Mouse (Mus musculus) liver, embryonic 16.5 days (tissue): Measurements from ENCODE around the gene Etl4. TPM values are rescaled to one million over a fixed set of nuclear protein-coding genes. Genes with fewer than 3 reads are reported as not detected.

ENCODE experiments used
- ATAC-seq: fragments of 200-750 bp; cut with Nextera tagmentation; 2 replicates; pipeline ENCODE4 v1.8.0; 2017; ENCODE audit warnings: low read depth, mild to moderate bottlenecking, moderate number of reproducible peaks, moderate library complexity
- H3K27ac ChIP-seq: fragments of 300-500 bp; sonication (generic); 2 replicates; pipeline ENCODE4 v1.5.1; 2014; ENCODE audit warnings: mild to moderate bottlenecking, low read length
- H3K27me3 ChIP-seq: fragments of 300-500 bp; sonication (generic); 2 replicates; pipeline ENCODE4 v1.6.1; 2014; ENCODE audit warnings: low read depth, low read length, mixed read lengths; ENCODE audit not compliant: control insufficient read depth, insufficient read depth
- H3K36me3 ChIP-seq: fragments of 300-500 bp; sonication (generic); 2 replicates; pipeline ENCODE4 v1.6.1; 2014; ENCODE audit warnings: mild to moderate bottlenecking; ENCODE audit not compliant: control insufficient read depth, insufficient read depth
- H3K4me1 ChIP-seq: fragments of 300-500 bp; sonication (generic); 2 replicates; pipeline ENCODE4 v1.6.1; 2014; ENCODE audit warnings: low read depth, low read length, mixed read lengths; ENCODE audit not compliant: control insufficient read depth
- H3K4me2 ChIP-seq: fragments of 300-500 bp; sonication (generic); 2 replicates; pipeline ENCODE4 v1.6.1; 2014; ENCODE audit warnings: low read depth, low read length, mixed read lengths
- H3K4me3 ChIP-seq: fragments of 300-500 bp; sonication (generic); 2 replicates; pipeline ENCODE4 v1.5.1; 2014; ENCODE audit warnings: low read depth, mild to moderate bottlenecking, low read length
- H3K9ac ChIP-seq: fragments of 300-500 bp; sonication (generic); 2 replicates; pipeline ENCODE4 v1.6.1; 2014; ENCODE audit warnings: low read depth, low read length
- H3K9me3 ChIP-seq: fragments of 300-500 bp; sonication (generic); replicated peaks from 2 replicates; pipeline ENCODE4 v1.6.1; 2016; ENCODE audit warnings: low read length; ENCODE audit not compliant: control insufficient read depth
- WGBS: fragments of 180-500 bp; shearing (Covaris S2); extraction: QIAGEN DNeasy Blood & Tissue Kit; methylation state at CpG from one replicate; pipeline ENCODE4 v1.1.7; 2014; ENCODE audit not compliant: insufficient replicate concordance; 5-methylcytosine and 5-hydroxymethylcytosine counted together
- polyA plus RNA-seq: library from polyadenylated mRNA; unstranded; fragments of >200 nt; fragmentation: Nextera tagmentation; extraction: Ambion mirVana; gene quantifications from 2 replicates; pipeline ENCODE4 v1.2.1, GENCODE M21; 2015

The Etl4 gene
- polyA plus RNA-seq, 1 experiment from 2014 or later, result 3.4 TPM

GRCm38 (mm10) chr2:20753282-20754110 is 843.9 kb downstream of the Etl4 start:
- no peaks in the 10 kb centered on the region for H3K9me3 ChIP-seq
- ATAC-seq, result no peak
- 52% methylated on average over 8 of the region's 8 CpGs for WGBS
- H3K36me3 ChIP-seq, result no peaks in the 10 kb centered on the region
- H3K27me3 ChIP-seq, result no peaks in the 10 kb centered on the region
- H3K4me2 ChIP-seq, result no peak overlapping the region
- H3K4me1 ChIP-seq, result no peaks in the 10 kb centered on the region
- H3K27ac ChIP-seq, result no peak overlapping the region
- no peak overlapping the region for H3K4me3 ChIP-seq
- no peak overlapping the region for H3K9ac ChIP-seq

- WGBS, result 15% methylated on average over 3 of the region's 3 CpGs
- H3K9me3 ChIP-seq, result no peaks in the 10 kb centered on the region
- no peak overlapping the region for H3K9ac ChIP-seq
- H3K36me3 ChIP-seq, result no peaks in the 10 kb centered on the region
- H3K27me3 ChIP-seq, result no peaks in the 10 kb centered on the region
- no peaks in the 10 kb centered on the region for H3K4me1 ChIP-seq
- H3K4me2 ChIP-seq, result no peak overlapping the region
- H3K27ac ChIP-seq, result no peak overlapping the region
- ATAC-seq, result no peak
- H3K4me3 ChIP-seq, result no peak overlapping the region
Observed at GRCm38 (mm10) chr2:20756964-20757363, 847.4 kb downstream of the Etl4 start.

- Histone ChIP-seq H3K4me3 (no peak overlapping the region), H3K4me2 (no peak overlapping the region), H3K36me3 (no peaks in the 10 kb centered on the region), H3K4me1 (no peaks in the 10 kb centered on the region), H3K27ac (no peak overlapping the region), H3K9ac (no peak overlapping the region), H3K9me3 (no peaks in the 10 kb centered on the region), H3K27me3 (no peaks in the 10 kb centered on the region)
- 55% methylated on average over 7 of the region's 7 CpGs for WGBS
- ATAC-seq, result no peak
Observed at GRCm38 (mm10) chr2:20759045-20759662, 849.6 kb downstream of the Etl4 start.

GRCm38 (mm10) chr2:20761320-20761719 is 851.7 kb downstream of the Etl4 start:
- H3K9me3 ChIP-seq, result no peaks in the 10 kb centered on the region
- H3K4me3 ChIP-seq, result no peak overlapping the region
- H3K27ac ChIP-seq, result no peak overlapping the region
- no peak overlapping the region for H3K9ac ChIP-seq
- no peak overlapping the region for H3K4me2 ChIP-seq
- H3K36me3 ChIP-seq, result no peaks in the 10 kb centered on the region
- H3K4me1 ChIP-seq, result no peaks in the 10 kb centered on the region
- no peak for ATAC-seq
- WGBS, result 60% methylated on average over 5 of the region's 5 CpGs
- H3K27me3 ChIP-seq, result no peaks in the 10 kb centered on the region

GRCm38 (mm10) chr2:20761751-20762150 is 852.2 kb downstream of the Etl4 start:
- no peak overlapping the region for H3K9ac ChIP-seq
- ATAC-seq, result no peak
- H3K36me3 ChIP-seq, result no peaks in the 10 kb centered on the region
- 59% methylated on average over 3 of the region's 3 CpGs for WGBS
- H3K4me2 ChIP-seq, result no peak overlapping the region
- H3K4me3 ChIP-seq, result no peak overlapping the region
- no peak overlapping the region for H3K27ac ChIP-seq
- H3K4me1 ChIP-seq, result no peaks in the 10 kb centered on the region
- no peaks in the 10 kb centered on the region for H3K27me3 ChIP-seq
- H3K9me3 ChIP-seq, result no peaks in the 10 kb centered on the region

GRCm38 (mm10) chr2:20763511-20764212 is 854.1 kb downstream of the Etl4 start:
- Histone ChIP-seq H3K9me3 (no peaks in the 10 kb centered on the region), H3K36me3 (no peaks in the 10 kb centered on the region), H3K4me1 (no peaks in the 10 kb centered on the region), H3K4me2 (no peak overlapping the region), H3K9ac (no peak overlapping the region), H3K4me3 (no peak overlapping the region), H3K27ac (no peak overlapping the region), H3K27me3 (no peaks in the 10 kb centered on the region)
- 62% methylated on average over 4 of the region's 4 CpGs for WGBS
- ATAC-seq, result no peak

GRCm38 (mm10) chr2:20764566-20765090 is 855.0 kb downstream of the Etl4 start:
- no peaks in the 10 kb centered on the region for H3K9me3 ChIP-seq
- H3K27me3 ChIP-seq, result no peaks in the 10 kb centered on the region
- H3K4me1 ChIP-seq, result no peaks in the 10 kb centered on the region
- no peak overlapping the region for H3K4me2 ChIP-seq
- H3K9ac ChIP-seq, result no peak overlapping the region
- no peaks in the 10 kb centered on the region for H3K36me3 ChIP-seq
- H3K27ac ChIP-seq, result no peak overlapping the region
- no peak for ATAC-seq
- H3K4me3 ChIP-seq, result no peak overlapping the region

- Histone ChIP-seq H3K9me3 (no peaks in the 10 kb centered on the region), H3K4me2 (no peak overlapping the region), H3K27ac (no peak overlapping the region), H3K4me1 (no peaks in the 10 kb centered on the region), H3K4me3 (no peak overlapping the region), H3K36me3 (no peaks in the 10 kb centered on the region), H3K9ac (no peak overlapping the region), H3K27me3 (no peaks in the 10 kb centered on the region)
- WGBS, result 53% methylated on average over 5 of the region's 5 CpGs
- ATAC-seq, result no peak
Observed at GRCm38 (mm10) chr2:20768681-20769080, 859.1 kb downstream of the Etl4 start.

- Histone ChIP-seq H3K27me3 (no peaks in the 10 kb centered on the region), H3K9me3 (no peaks in the 10 kb centered on the region), H3K36me3 (no peaks in the 10 kb centered on the region), H3K4me3 (no peak overlapping the region), H3K27ac (no peak overlapping the region), H3K4me1 (no peaks in the 10 kb centered on the region), H3K4me2 (no peak overlapping the region), H3K9ac (no peak overlapping the region)
- ATAC-seq, result no peak
Observed at GRCm38 (mm10) chr2:20770171-20770570, 860.6 kb downstream of the Etl4 start.
